Mouse (Mus musculus): ENCODE data around the gene Rab39. TPM values are rescaled to one million over a fixed set of nuclear protein-coding genes. Genes with fewer than 3 reads are reported as not detected.

The Rab39 gene
- not detected in 2 replicates for polyA plus RNA-seq (2012)

GRCm38 (mm10) chr9:53705992-53706696 is at the start of gene Rab39:
Gene Rab39 (minus strand): TSS chr9:53706232.
- no peak for TF ChIP-seq GATA1 (IDR thresholded peaks at IDR 0.05; ENCODE audit: low read length)

DNA sequence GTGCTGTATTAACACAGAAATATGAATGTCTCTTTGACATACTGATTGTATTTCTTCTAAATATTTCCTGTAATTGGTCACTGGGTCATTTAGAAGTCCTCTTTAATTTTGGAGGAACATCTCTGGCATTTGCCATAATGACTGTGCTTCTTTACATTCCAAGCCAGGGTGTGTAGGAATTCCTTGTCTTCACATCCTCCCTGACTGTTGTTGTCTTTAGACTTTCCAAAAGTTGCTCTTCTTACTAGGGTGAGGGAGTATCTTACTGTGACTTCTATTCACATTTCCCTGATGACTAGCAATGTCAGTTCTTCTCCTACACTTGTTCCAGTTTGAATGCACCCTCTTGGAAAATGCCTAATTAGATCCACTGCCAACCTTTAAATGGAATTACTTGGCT is 48.8 kb upstream of the Rab39 start:
- no peak for TF ChIP-seq GATA1 (IDR thresholded peaks at IDR 0.05; ENCODE audit: low read length)

DNA sequence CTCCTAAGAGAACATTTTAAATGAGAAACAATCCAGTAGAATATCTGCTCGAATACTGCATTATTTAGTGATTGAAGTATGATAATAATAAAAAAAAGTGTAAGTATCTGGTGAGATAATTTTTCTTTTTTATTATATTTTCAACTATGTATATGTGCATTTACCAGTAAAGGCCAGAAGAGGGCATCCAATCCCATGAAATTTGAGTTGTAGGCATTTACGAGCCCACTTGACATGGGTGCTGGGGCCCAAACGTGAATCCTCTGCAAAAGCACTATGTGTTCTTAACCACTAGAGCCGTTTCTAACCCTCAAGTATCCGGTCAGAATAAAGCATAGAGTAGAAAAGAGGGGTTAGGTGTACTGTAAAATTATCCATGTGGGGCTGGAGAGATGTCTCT is 44.9 kb upstream of the Rab39 start:
- TF ChIP-seq GATA1 (IDR thresholded peaks at IDR 0.05; ENCODE audit: low read length) = no peak

DNA sequence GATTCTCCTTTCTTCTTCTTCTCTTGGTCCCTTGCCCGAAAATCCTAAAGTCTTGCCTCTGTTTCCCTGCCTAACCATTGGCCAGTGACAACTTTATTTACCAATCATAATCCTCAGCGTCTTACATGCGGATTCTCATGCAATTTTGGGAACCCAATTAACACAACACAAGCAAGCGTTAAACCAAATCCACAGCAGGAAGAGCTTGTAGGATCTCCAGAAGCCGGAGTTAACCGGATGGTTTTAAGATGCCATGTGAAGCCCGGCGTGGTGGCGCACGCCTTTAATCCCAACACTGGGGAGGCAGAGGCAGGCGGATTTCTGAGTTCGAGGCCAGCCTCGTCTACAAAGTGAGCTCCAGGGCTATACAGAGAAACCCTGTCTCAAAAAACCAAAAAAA is 44.4 kb upstream of the Rab39 start:
- no peak for TF ChIP-seq GATA1 (IDR thresholded peaks at IDR 0.05; ENCODE audit: low read length)

GRCm38 (mm10) chr9:53740829-53741404 is 34.9 kb upstream of the Rab39 start:
- no peak for TF ChIP-seq GATA1 (IDR thresholded peaks at IDR 0.05; ENCODE audit: low read length)

DNA sequence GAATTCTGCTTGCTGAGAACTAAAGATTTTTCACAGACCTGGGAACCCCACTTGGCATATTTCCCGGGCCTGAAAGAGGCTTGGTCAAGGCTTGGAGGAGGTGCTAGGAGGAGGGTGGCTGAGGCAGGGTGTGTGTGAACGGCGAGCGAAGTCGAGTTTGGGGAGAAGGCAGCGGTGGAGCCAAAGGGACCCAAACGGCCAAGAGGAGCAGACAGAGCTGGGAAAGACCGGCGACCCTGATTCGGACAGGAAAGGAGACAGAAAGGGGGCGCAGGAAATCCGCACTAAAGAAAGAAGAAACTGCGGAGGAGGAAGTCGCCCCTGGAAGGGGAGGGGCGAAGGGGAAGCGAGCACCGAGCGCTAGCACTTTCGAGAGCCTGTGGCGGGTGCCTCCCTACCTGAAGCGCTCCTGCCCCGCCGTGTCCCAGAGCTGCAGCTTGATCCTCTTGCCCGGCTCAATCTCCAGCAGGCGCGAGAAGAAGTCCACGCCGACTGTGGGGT is 491 bp downstream of the Rab39 start:
- no peak for TF ChIP-seq GATA1 (IDR thresholded peaks at IDR 0.05; ENCODE audit: low read length)

DNA sequence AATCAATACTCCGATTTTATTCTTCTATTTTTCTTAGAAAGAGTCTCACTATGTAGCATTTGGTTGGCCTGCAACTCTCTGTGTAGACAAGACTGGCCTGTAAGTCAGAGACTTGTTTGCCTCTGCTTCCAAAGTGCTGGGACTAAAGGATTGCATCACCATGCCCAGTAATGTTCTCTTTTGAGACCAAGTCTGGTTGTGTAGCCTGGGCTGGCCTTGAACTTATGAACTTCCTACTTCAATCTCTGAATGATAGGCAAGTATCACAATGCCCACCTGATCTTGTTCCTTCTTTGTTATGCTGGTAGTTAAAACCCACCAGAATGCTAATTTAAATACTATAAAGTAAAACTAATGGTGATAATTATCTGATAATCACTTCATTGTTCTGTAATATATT is 3.0 kb downstream of the Rab39 start:
- TF ChIP-seq GATA1 (IDR thresholded peaks at IDR 0.05; ENCODE audit: low read length) = no peak

DNA sequence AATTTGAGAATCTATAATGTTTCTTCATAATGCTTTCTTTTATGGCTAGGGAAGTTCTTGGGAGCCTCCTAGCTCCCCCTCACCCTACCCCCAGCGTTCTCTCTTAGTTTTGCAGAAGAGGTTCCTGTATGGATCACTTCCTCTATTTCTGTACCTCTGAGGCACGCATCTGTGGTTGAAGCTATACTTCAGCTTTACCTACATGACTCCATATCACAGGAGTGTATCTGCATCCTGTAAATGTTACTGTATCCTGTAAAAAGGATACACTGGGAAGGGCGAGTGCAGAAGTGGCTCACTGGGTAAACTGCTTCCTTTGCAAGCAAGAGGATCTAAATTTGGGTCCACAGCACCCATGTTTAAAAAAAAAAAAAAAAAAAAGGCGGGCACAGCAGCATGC is 5.5 kb downstream of the Rab39 start:
- no peak for TF ChIP-seq GATA1 (IDR thresholded peaks at IDR 0.05; ENCODE audit: low read length)

GRCm38 (mm10) chr9:53695846-53696245 is 10.2 kb downstream of the Rab39 start:
- no peak for TF ChIP-seq GATA1 (IDR thresholded peaks at IDR 0.05; ENCODE audit: low read length)

DNA sequence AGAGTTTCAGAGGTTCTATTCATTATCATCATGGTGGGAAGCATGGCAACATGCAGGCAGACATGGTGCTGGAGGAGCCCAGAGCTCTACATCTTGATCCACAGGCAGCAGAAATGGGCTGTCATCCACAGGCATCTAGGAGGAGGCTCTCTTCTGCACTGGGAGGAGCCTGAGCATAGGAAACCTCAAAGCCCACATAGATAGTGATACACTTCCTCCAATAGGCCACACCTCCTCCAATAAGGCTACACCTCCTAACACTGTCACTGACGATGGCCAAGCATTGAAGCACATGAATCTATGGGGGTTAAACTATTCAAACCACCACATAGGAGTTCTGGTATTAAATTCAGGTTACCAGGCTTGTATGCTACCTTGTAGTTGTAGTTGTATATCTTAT is 12.3 kb downstream of the Rab39 start:
- no peak for TF ChIP-seq GATA1 (IDR thresholded peaks at IDR 0.05; ENCODE audit: low read length)

- no peak for TF ChIP-seq GATA1 (IDR thresholded peaks at IDR 0.05; ENCODE audit: low read length)
Measured at GRCm38 (mm10) chr9:53691745-53692670, 14.0 kb downstream of the Rab39 start.

DNA sequence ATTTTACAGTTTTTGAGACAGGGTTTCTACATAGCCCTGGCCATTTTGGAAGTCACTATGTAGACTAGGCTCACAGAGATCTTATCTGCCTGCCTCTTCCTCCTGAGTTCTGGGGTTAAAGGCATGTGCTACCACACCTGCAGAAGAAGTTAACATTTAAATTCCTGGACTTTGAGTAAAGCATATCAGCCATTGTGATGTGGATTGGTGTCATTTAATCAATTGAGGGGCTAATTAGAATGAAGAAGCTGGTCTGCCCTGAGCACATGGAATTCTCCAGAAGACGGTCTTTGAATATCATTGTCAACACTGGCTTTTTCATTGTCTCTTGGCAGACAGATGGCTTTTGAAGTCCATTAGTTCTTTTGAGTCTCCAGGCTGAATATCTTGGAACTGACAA is 25.2 kb downstream of the Rab39 start:
- TF ChIP-seq GATA1 (IDR thresholded peaks at IDR 0.05; ENCODE audit: low read length) = no peak

DNA sequence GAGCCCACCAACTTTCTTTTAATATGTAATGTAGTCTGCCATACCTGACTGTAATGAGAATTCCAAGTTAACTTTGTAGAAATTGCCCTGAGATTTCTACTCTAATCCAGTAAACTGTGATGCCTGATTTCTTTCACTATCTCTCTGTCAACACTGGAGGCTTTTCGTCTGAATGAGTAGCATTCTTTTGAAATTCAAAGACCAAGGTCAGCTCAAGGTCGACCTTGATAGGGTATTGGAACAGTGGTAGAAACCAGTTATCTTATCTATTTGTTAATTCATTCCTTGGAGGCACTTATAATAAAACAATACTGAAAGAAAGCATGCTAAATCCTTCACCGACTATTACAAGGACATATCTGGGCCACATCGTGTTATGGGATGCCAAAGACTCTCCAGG is 29.1 kb downstream of the Rab39 start:
- TF ChIP-seq GATA1 (IDR thresholded peaks at IDR 0.05; ENCODE audit: low read length) = no peak

- TF ChIP-seq GATA1 (IDR thresholded peaks at IDR 0.05; ENCODE audit: low read length) = no peak
Measured at GRCm38 (mm10) chr9:53673571-53673970, 32.5 kb downstream of the Rab39 start.

GRCm38 (mm10) chr9:53669680-53670219 is 36.3 kb downstream of the Rab39 start, which contains the start of gene Cul5:
Gene Cul5 (minus strand): TSS chr9:53670014.
- TF ChIP-seq GATA1 (IDR thresholded peaks at IDR 0.05; ENCODE audit: low read length) = no peak
